Mouse (Mus musculus): ENCODE results near the gene Cox7a1. TPM values are rescaled to one million over a fixed set of nuclear protein-coding genes. Genes with fewer than 3 reads are reported as not detected.

Gene Cox7a1
- polyA plus RNA-seq, 1 experiment: 85.8 TPM

- H3K27ac ChIP-seq (ENCODE audit: control insufficient read depth, insufficient read depth, low read length): no peak overlapping the region
Measured at GRCm38 (mm10) chr7:30188344-30189115, 4.6 kb downstream of the Cox7a1 start.

GRCm38 (mm10) chr7:30189116-30189491, 5.2 kb downstream of the Cox7a1 start:
- DNase-seq: no peak
- 96% methylated on average over 4 of the region's 4 CpGs for WGBS
- Histone ChIP-seq H3K27me3 (ENCODE audit: control insufficient read depth, insufficient read depth, low read length) (no peaks in the 10 kb centered on the region), H3K36me3 (ENCODE audit: control insufficient read depth, insufficient read depth, low read length) (peaks cover 25% of the 10 kb centered on the region), H3K4me1 (replicated peaks; ENCODE audit: control insufficient read depth, insufficient read depth, low read length) (peaks cover 12% of the 10 kb centered on the region), H3K4me3 (ENCODE audit: control insufficient read depth, insufficient read depth, low read length) (no peak overlapping the region), H3K27ac (ENCODE audit: control insufficient read depth, insufficient read depth, low read length) (no peak overlapping the region)
- TF ChIP-seq POLR2A (IDR thresholded peaks at IDR 0.05; ENCODE audit: control insufficient read depth, extremely low read depth, insufficient read depth, low read length, poor library complexity): no peak
- TF ChIP-seq CTCF (IDR thresholded peaks at IDR 0.05; ENCODE audit: borderline replicate concordance, control insufficient read depth, extremely low read depth, insufficient read depth, low read length, poor library complexity): no peak

More at GRCm38 (mm10) chr7:30188344-30189115, 4.6 kb downstream of the Cox7a1 start:
- WGBS: 82% methylated on average over 12 of the region's 12 CpGs
- Histone ChIP-seq H3K4me3 (ENCODE audit: control insufficient read depth, insufficient read depth, low read length) (no peak overlapping the region), H3K27me3 (ENCODE audit: control insufficient read depth, insufficient read depth, low read length) (no peaks in the 10 kb centered on the region), H3K36me3 (ENCODE audit: control insufficient read depth, insufficient read depth, low read length) (peaks cover 25% of the 10 kb centered on the region), H3K4me1 (replicated peaks; ENCODE audit: control insufficient read depth, insufficient read depth, low read length) (peaks cover 14% of the 10 kb centered on the region)
- no peak for TF ChIP-seq POLR2A (IDR thresholded peaks at IDR 0.05; ENCODE audit: control insufficient read depth, extremely low read depth, insufficient read depth, low read length, poor library complexity)
- TF ChIP-seq CTCF (IDR thresholded peaks at IDR 0.05; ENCODE audit: borderline replicate concordance, control insufficient read depth, extremely low read depth, insufficient read depth, low read length, poor library complexity): no peak
- no peak for DNase-seq

- Histone ChIP-seq H3K36me3 (ENCODE audit: control insufficient read depth, insufficient read depth, low read length) (peaks cover 22% of the 10 kb centered on the region), H3K27me3 (ENCODE audit: control insufficient read depth, insufficient read depth, low read length) (no peaks in the 10 kb centered on the region), H3K27ac (ENCODE audit: control insufficient read depth, insufficient read depth, low read length) (no peak overlapping the region), H3K4me3 (ENCODE audit: control insufficient read depth, insufficient read depth, low read length) (no peak overlapping the region), H3K4me1 (replicated peaks; ENCODE audit: control insufficient read depth, insufficient read depth, low read length) (peaks cover 9% of the 10 kb centered on the region)
- WGBS: 97% methylated on average over 12 of the region's 12 CpGs
- TF ChIP-seq POLR2A (IDR thresholded peaks at IDR 0.05; ENCODE audit: control insufficient read depth, extremely low read depth, insufficient read depth, low read length, poor library complexity) (no peak), CTCF (IDR thresholded peaks at IDR 0.05; ENCODE audit: borderline replicate concordance, control insufficient read depth, extremely low read depth, insufficient read depth, low read length, poor library complexity) (no peak)
- DNase-seq: no peak
Measured at GRCm38 (mm10) chr7:30192088-30192487, 8.1 kb downstream of the Cox7a1 start.

- 85% methylated on average over 9 of the region's 9 CpGs for WGBS
- Histone ChIP-seq H3K4me1 (replicated peaks; ENCODE audit: control insufficient read depth, insufficient read depth, low read length) (peaks cover 12% of the 10 kb centered on the region), H3K27me3 (ENCODE audit: control insufficient read depth, insufficient read depth, low read length) (no peaks in the 10 kb centered on the region), H3K36me3 (ENCODE audit: control insufficient read depth, insufficient read depth, low read length) (peaks cover 13% of the 10 kb centered on the region; the same call in 1 of the 2 replicates), H3K4me3 (ENCODE audit: control insufficient read depth, insufficient read depth, low read length) (no peak overlapping the region), H3K27ac (ENCODE audit: control insufficient read depth, insufficient read depth, low read length) (no peak overlapping the region)
- TF ChIP-seq POLR2A (IDR thresholded peaks at IDR 0.05; ENCODE audit: control insufficient read depth, extremely low read depth, insufficient read depth, low read length, poor library complexity) (no peak), CTCF (IDR thresholded peaks at IDR 0.05; ENCODE audit: borderline replicate concordance, control insufficient read depth, extremely low read depth, insufficient read depth, low read length, poor library complexity) (no peak)
- no peak for DNase-seq
Measured at GRCm38 (mm10) chr7:30193013-30193412, 9.1 kb downstream of the Cox7a1 start.

GRCm38 (mm10) chr7:30193581-30194100, 9.7 kb downstream of the Cox7a1 start:
- WGBS: 4% methylated on average over 26 of the region's 26 CpGs
- peak; percentile 55 for DNase-seq

GRCm38 (mm10) chr7:30194101-30194831, 10.3 kb downstream of the Cox7a1 start:
- WGBS: under 1% methylated on average over 26 of the region's 26 CpGs
- Histone ChIP-seq H3K4me3 (ENCODE audit: control insufficient read depth, insufficient read depth, low read length) (peak overlapping the region; percentile 96), H3K27me3 (ENCODE audit: control insufficient read depth, insufficient read depth, low read length) (no peaks in the 10 kb centered on the region), H3K4me1 (replicated peaks; ENCODE audit: control insufficient read depth, insufficient read depth, low read length) (peaks cover 12% of the 10 kb centered on the region), H3K27ac (ENCODE audit: control insufficient read depth, insufficient read depth, low read length) (peak overlapping the region; percentile 41; the same call in 1 of the 2 replicates), H3K36me3 (ENCODE audit: control insufficient read depth, insufficient read depth, low read length) (peaks cover 5% of the 10 kb centered on the region; the same call in 1 of the 2 replicates)
- DNase-seq: peak; percentile 32
- no peak for TF ChIP-seq POLR2A (IDR thresholded peaks at IDR 0.05; ENCODE audit: control insufficient read depth, extremely low read depth, insufficient read depth, low read length, poor library complexity)
- TF ChIP-seq CTCF (IDR thresholded peaks at IDR 0.05; ENCODE audit: borderline replicate concordance, control insufficient read depth, extremely low read depth, insufficient read depth, low read length, poor library complexity): no peak

More at GRCm38 (mm10) chr7:30193581-30194100, 9.7 kb downstream of the Cox7a1 start:
- H3K36me3 ChIP-seq (ENCODE audit: control insufficient read depth, insufficient read depth, low read length): peaks cover 11% of the 10 kb centered on the region; the same call in 1 of the 2 replicates
- TF ChIP-seq POLR2A (IDR thresholded peaks at IDR 0.05; ENCODE audit: control insufficient read depth, extremely low read depth, insufficient read depth, low read length, poor library complexity): no peak
- no peak for TF ChIP-seq CTCF (IDR thresholded peaks at IDR 0.05; ENCODE audit: borderline replicate concordance, control insufficient read depth, extremely low read depth, insufficient read depth, low read length, poor library complexity)
- H3K27me3 ChIP-seq (ENCODE audit: control insufficient read depth, insufficient read depth, low read length): no peaks in the 10 kb centered on the region
- peak overlapping the region; percentile 96 for H3K4me3 ChIP-seq (ENCODE audit: control insufficient read depth, insufficient read depth, low read length)
- peaks cover 12% of the 10 kb centered on the region for H3K4me1 ChIP-seq (replicated peaks; ENCODE audit: control insufficient read depth, insufficient read depth, low read length)
- H3K27ac ChIP-seq (ENCODE audit: control insufficient read depth, insufficient read depth, low read length): no peak overlapping the region; the same call in 1 of the 2 replicates

Measured in thymus, adult 2 months (tissue).